13 mouse cellular contexts compared by ENCODE assay signal in genomic region chr6:145860350-145860749, GRCm38 (mm10). TPM values are rescaled to one million over a fixed set of nuclear protein-coding genes. Genes with fewer than 3 reads are reported as not detected.
A peak's percentile ranks its signal among the peaks of the same experiment; 100 is the strongest.
DNase-seq lines count a peak whose midpoint lies in the region; ATAC-seq and TF ChIP-seq lines count a peak whose summit lies in the region.
"Had no signal": no experiment of that assay in that cellular context is flagged by ENCODE, and none has a peak within 500 bp of the region (broad histone marks: within the 10 kb centered on the region; RNA-seq: fewer than 3 reads in every experiment).

No protein-coding gene starts in this region.

- no peaks in the 10 kb centered on the region for H3K36me3 ChIP-seq in intestine, postnatal 0 days (ENCODE audit: control insufficient read depth, insufficient read depth)
- no peaks in the 10 kb centered on the region for H3K36me3 ChIP-seq in intestine, embryonic 16.5 days (ENCODE audit: control insufficient read depth, insufficient read depth, low read length)
- no peaks in the 10 kb centered on the region for H3K36me3 ChIP-seq in C2C12 (ENCODE audit: control insufficient read depth, insufficient read depth)
- H3K36me3 ChIP-seq in forebrain, embryonic 13.5 days (ENCODE audit: poor library complexity, severe bottlenecking) = no peaks in the 10 kb centered on the region
- H3K36me3 ChIP-seq: embryonic facial prominence, embryonic 10.5 days; liver, embryonic 15.5 days; neural tube, embryonic 12.5 days; stomach, embryonic 15.5 days had no signal

- H3K4me2 ChIP-seq in intestine, postnatal 0 days (replicated peaks; ENCODE audit: low read depth) = no peak overlapping the region
- no peak overlapping the region for H3K4me2 ChIP-seq in intestine, embryonic 16.5 days (ENCODE audit: low read depth, low read length)
- H3K4me2 ChIP-seq in forebrain, embryonic 13.5 days = no peak overlapping the region
- H3K4me2 ChIP-seq: liver, embryonic 15.5 days; neural tube, embryonic 12.5 days; stomach, embryonic 15.5 days had no signal

- WGBS in intestine, postnatal 0 days = 69% methylated on average over 2 of the region's 2 CpGs
- WGBS in intestine, embryonic 16.5 days = 46% methylated on average over 2 of the region's 2 CpGs
- 14% methylated on average over 2 of the region's 2 CpGs for WGBS in bone marrow, adult 2 months
- 66% methylated on average over 2 of the region's 2 CpGs for WGBS in forebrain, embryonic 13.5 days

- TF ChIP-seq POLR2A in bone marrow, adult 2 months (IDR thresholded peaks at IDR 0.05; ENCODE audit: borderline replicate concordance, control insufficient read depth, low read depth, low read length) = no peak

- no peak for ATAC-seq in intestine, postnatal 0 days
- ATAC-seq in intestine, embryonic 16.5 days = no peak
- peak; percentile 34 for ATAC-seq in megakaryocyte, adult 5-6 weeks (ENCODE audit: poor library complexity, severe bottlenecking)
- no peak for ATAC-seq in forebrain, embryonic 13.5 days

- peaks cover 10% of the 10 kb centered on the region for H3K79me3 ChIP-seq in C2C12 (ENCODE audit: low read depth)

- no peak for DNase-seq in Muller cell, postnatal 12 days (ENCODE audit: inconsistent ontology term)
- DNase-seq: gastrocnemius, postnatal 10 days; kidney, postnatal 10 days had no signal

- H3K27me3 ChIP-seq in intestine, postnatal 0 days (replicated peaks; ENCODE audit: control insufficient read depth, insufficient read depth, low read length) = peaks cover 34% of the 10 kb centered on the region
- H3K27me3 ChIP-seq in intestine, embryonic 16.5 days (replicated peaks; ENCODE audit: control insufficient read depth, insufficient read depth, low read length) = peaks cover 34% of the 10 kb centered on the region
- H3K27me3 ChIP-seq in C2C12 (ENCODE audit: control insufficient read depth, insufficient read depth, insufficient read length) = no peaks in the 10 kb centered on the region
- peaks cover 48% of the 10 kb centered on the region for H3K27me3 ChIP-seq in forebrain, embryonic 13.5 days

- H3K4me3 ChIP-seq in intestine, postnatal 0 days (ENCODE audit: low read depth, low read length) = no peak overlapping the region
- no peak overlapping the region for H3K4me3 ChIP-seq in intestine, embryonic 16.5 days (ENCODE audit: low read length)
- no peak overlapping the region for H3K4me3 ChIP-seq in C2C12 (ENCODE audit: insufficient read depth, poor library complexity, severe bottlenecking)
- no peak overlapping the region for H3K4me3 ChIP-seq in bone marrow, adult 2 months (replicated peaks; ENCODE audit: control insufficient read depth, low read depth, low read length)
- no peak overlapping the region for H3K4me3 ChIP-seq in forebrain, embryonic 13.5 days
- H3K4me3 ChIP-seq: embryonic facial prominence, embryonic 10.5 days; liver, embryonic 15.5 days; neural tube, embryonic 12.5 days; stomach, embryonic 15.5 days had no signal

- 0 out of 2 replicates have a peak, but pooled peaks cover 3% of the 10 kb centered on the region for H3K4me1 ChIP-seq in intestine, postnatal 0 days (replicated peaks; ENCODE audit: control insufficient read depth, insufficient read depth, low read length)
- H3K4me1 ChIP-seq in intestine, embryonic 16.5 days (ENCODE audit: control insufficient read depth, insufficient read depth, low read length) = peaks cover 15% of the 10 kb centered on the region; the same call in 1 of the 2 replicates
- peaks cover 1% of the 10 kb centered on the region for H3K4me1 ChIP-seq in bone marrow, adult 2 months (ENCODE audit: control insufficient read depth, insufficient read depth, low read length)
- peaks cover 39% of the 10 kb centered on the region for H3K4me1 ChIP-seq in forebrain, embryonic 13.5 days

- 0 out of 2 replicates have a peak, but pooled peaks have one; percentile 35 for TF ChIP-seq CTCF in intestine, postnatal 0 days (IDR thresholded peaks at IDR 0.05; ENCODE audit: low read depth)
- peak; percentile 25 for TF ChIP-seq CTCF in C2C12 (IDR thresholded peaks at IDR 0.05; ENCODE audit: control insufficient read depth, insufficient read depth, insufficient read length)
- TF ChIP-seq CTCF in bone marrow, adult 2 months (IDR thresholded peaks at IDR 0.05; ENCODE audit: control insufficient read depth, insufficient read depth, low read length) = peak; percentile 14; the same call in 1 of the 2 replicates

- H3K9ac ChIP-seq in intestine, postnatal 0 days (ENCODE audit: low read depth, low read length) = no peak overlapping the region
- no peak overlapping the region for H3K9ac ChIP-seq in intestine, embryonic 16.5 days (ENCODE audit: low read depth, low read length)
- no peak overlapping the region for H3K9ac ChIP-seq in forebrain, embryonic 13.5 days
- H3K9ac ChIP-seq: liver, embryonic 15.5 days; neural tube, embryonic 12.5 days; stomach, embryonic 15.5 days had no signal

- H3K79me2 ChIP-seq in C2C12 (ENCODE audit: control insufficient read depth, insufficient read depth) = peaks cover 40% of the 10 kb centered on the region

- no peak overlapping the region for H3K27ac ChIP-seq in intestine, postnatal 0 days (ENCODE audit: low read depth, low read length)
- H3K27ac ChIP-seq in intestine, embryonic 16.5 days (ENCODE audit: low read length) = no peak overlapping the region
- H3K27ac ChIP-seq in bone marrow, adult 2 months (ENCODE audit: control insufficient read depth, insufficient read depth, low read depth, low read length, poor library complexity) = no peak overlapping the region
- H3K27ac ChIP-seq in forebrain, embryonic 13.5 days = no peak overlapping the region
- H3K27ac ChIP-seq: embryonic facial prominence, embryonic 10.5 days; liver, embryonic 15.5 days; neural tube, embryonic 12.5 days; stomach, embryonic 15.5 days had no signal

- no peak overlapping the region for H3ac ChIP-seq in C2C12 (ENCODE audit: control insufficient read depth, insufficient read length, low read depth)

- no peaks in the 10 kb centered on the region for H3K9me3 ChIP-seq in intestine, postnatal 0 days (ENCODE audit: control insufficient read depth)
- no peaks in the 10 kb centered on the region for H3K9me3 ChIP-seq in intestine, embryonic 16.5 days (ENCODE audit: control insufficient read depth, low read length)
- no peaks in the 10 kb centered on the region for H3K9me3 ChIP-seq in forebrain, embryonic 13.5 days (replicated peaks)
- H3K9me3 ChIP-seq: embryonic facial prominence, embryonic 10.5 days; liver, embryonic 15.5 days; neural tube, embryonic 12.5 days; stomach, embryonic 15.5 days had no signal

TF ChIP-seq in C2C12, 6 proteins besides CTCF, POLR2A, EP300 and RAD21:
- no peak for TF ChIP-seq MAX (IDR thresholded peaks at IDR 0.05)
- TF ChIP-seq CEBPB (IDR thresholded peaks at IDR 0.05; ENCODE audit: low read depth) = no peak
- TF ChIP-seq MYOG (IDR thresholded peaks at IDR 0.05; ENCODE audit: control insufficient read depth, extremely low read depth, insufficient read length) = no peak
- no peak for TF ChIP-seq MYOD1 (IDR thresholded peaks at IDR 0.05; ENCODE audit: control insufficient read depth, insufficient read length, low read depth)
- no peak for TF ChIP-seq FOSL1 (IDR thresholded peaks at IDR 0.05; ENCODE audit: insufficient read depth, low read length, poor library complexity, severe bottlenecking)
- TF ChIP-seq USF1 (IDR thresholded peaks at IDR 0.05; ENCODE audit: low read depth) = no peak

RNA-seq across cellular contexts. Expression of gene Bhlhe41, which starts 5.0 kb away (rescaled TPM):
- polyA plus RNA-seq in intestine, postnatal 0 days (2015; fragmentation: Nextera tagmentation; extraction: Ambion mirVana) = 0.44 and 0.61 TPM in 2 replicates
- 0.77 and 0.83 TPM in 2 replicates for polyA plus RNA-seq in intestine, embryonic 16.5 days (2015; fragmentation: Nextera tagmentation; extraction: Ambion mirVana)
- 3.9 TPM for polyA plus RNA-seq in C2C12 (2012; fragmentation: generic; extraction: Trizol)
- polyA plus RNA-seq in bone marrow, adult 2 months (2011; ENCODE audit: insufficient read depth, insufficient read length, low replicate concordance, missing spikeins) = 2.2 and 4.9 TPM in 2 replicates
- total RNA-seq in megakaryocyte, adult 5-6 weeks (2015) = 0.02 TPM in 1 of 2 replicates, not detected in the other
- not detected in 2 replicates for total RNA-seq in megakaryocyte, adult 5-6 weeks (2017)
- 1.3 and 1.9 TPM in 2 replicates for polyA plus RNA-seq in forebrain, embryonic 13.5 days (2015; fragmentation: Nextera tagmentation; extraction: Ambion mirVana)
